Mouse (Mus musculus): ENCODE results near the gene Slc2a8. TPM values are rescaled to one million over a fixed set of nuclear protein-coding genes. Genes with fewer than 3 reads are reported as not detected.

Gene Slc2a8
- total and polyA plus RNA-seq, 2 experiments from 2014 or later: 24.6 to 26.9 TPM

- Histone ChIP-seq H3K4me2 (ENCODE audit: low read depth) (no peak overlapping the region), H3K27me3 (ENCODE audit: insufficient read depth, low read length) (no peaks in the 10 kb centered on the region), H3K9ac (no peak overlapping the region), H3K9me3 (ENCODE audit: low read length) (no peaks in the 10 kb centered on the region), H3K4me1 (ENCODE audit: insufficient read depth) (no peaks in the 10 kb centered on the region), H3K36me3 (ENCODE audit: insufficient read depth) (peaks cover 26% of the 10 kb centered on the region; the same call in 1 of the 2 replicates), H3K4me3 (ENCODE audit: low read depth, low read length) (no peak overlapping the region), H3K27ac (ENCODE audit: low read depth, low read length) (no peak overlapping the region)
- 64% methylated on average over 13 of the region's 13 CpGs for WGBS
- peak; percentile 66 for TF ChIP-seq CTCF (IDR thresholded peaks at IDR 0.05; ENCODE audit: low read depth)
- ATAC-seq (no peak), DNase-seq (no peak)
These were observed 8.4 kb upstream of the Slc2a8 start for GRCm38 (mm10) chr2:32990167-32990832.

- ATAC-seq (no peak), DNase-seq (no peak)
- 63% methylated on average over 3 of the region's 3 CpGs for WGBS
- no peak for TF ChIP-seq CTCF (IDR thresholded peaks at IDR 0.05; ENCODE audit: low read depth)
- Histone ChIP-seq H3K4me2 (ENCODE audit: low read depth) (no peak overlapping the region), H3K27ac (ENCODE audit: low read depth, low read length) (no peak overlapping the region), H3K9me3 (ENCODE audit: low read length) (no peaks in the 10 kb centered on the region), H3K9ac (no peak overlapping the region), H3K27me3 (ENCODE audit: insufficient read depth, low read length) (no peaks in the 10 kb centered on the region), H3K36me3 (ENCODE audit: insufficient read depth) (peaks cover 20% of the 10 kb centered on the region; the same call in 1 of the 2 replicates), H3K4me3 (ENCODE audit: low read depth, low read length) (no peak overlapping the region), H3K4me1 (ENCODE audit: insufficient read depth) (no peaks in the 10 kb centered on the region)
These were observed 7.5 kb upstream of the Slc2a8 start for GRCm38 (mm10) chr2:32989376-32989775.

DNA sequence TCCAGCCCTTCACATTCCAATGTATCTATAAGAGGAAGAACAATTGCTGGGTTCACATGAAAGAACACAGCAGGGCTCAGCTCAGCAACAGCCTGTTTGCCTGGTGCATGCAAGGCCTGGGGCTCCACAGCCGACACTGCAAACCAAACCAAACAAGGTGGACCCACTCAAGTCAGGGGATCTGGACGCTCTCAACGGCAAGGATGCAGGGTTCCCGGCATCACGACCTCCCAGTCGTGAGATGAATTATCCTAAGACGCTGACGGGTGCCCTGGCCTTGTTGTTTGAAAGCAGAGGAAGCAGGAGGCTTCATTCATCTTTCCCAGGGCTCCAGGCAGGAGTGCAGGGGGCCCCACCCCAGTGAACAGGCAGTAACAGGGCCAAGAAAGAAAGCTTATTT is 4.0 kb upstream of the Slc2a8 start:
- Histone ChIP-seq H3K36me3 (ENCODE audit: insufficient read depth) (peaks cover 10% of the 10 kb centered on the region; the same call in 1 of the 2 replicates), H3K27ac (ENCODE audit: low read depth, low read length) (no peak overlapping the region), H3K9me3 (ENCODE audit: low read length) (no peaks in the 10 kb centered on the region), H3K9ac (no peak overlapping the region), H3K27me3 (ENCODE audit: insufficient read depth, low read length) (no peaks in the 10 kb centered on the region), H3K4me3 (ENCODE audit: low read depth, low read length) (no peak overlapping the region), H3K4me2 (ENCODE audit: low read depth) (no peak overlapping the region), H3K4me1 (ENCODE audit: insufficient read depth) (peaks cover 2% of the 10 kb centered on the region)
- DNase-seq (no peak), ATAC-seq (no peak)
- TF ChIP-seq CTCF (IDR thresholded peaks at IDR 0.05; ENCODE audit: low read depth): no peak
- 68% methylated on average over 8 of the region's 8 CpGs for WGBS

- WGBS: 61% methylated on average over 6 of the region's 6 CpGs
These were observed 1.7 kb upstream of the Slc2a8 start for GRCm38 (mm10) chr2:32983617-32984016.

GRCm38 (mm10) chr2:32982700-32983099 is 817 bp upstream of the Slc2a8 start:
- no peak for TF ChIP-seq CTCF (IDR thresholded peaks at IDR 0.05; ENCODE audit: low read depth)
- H3K4me1 ChIP-seq (ENCODE audit: insufficient read depth): peaks cover 8% of the 10 kb centered on the region
- H3K36me3 ChIP-seq (ENCODE audit: insufficient read depth): peaks cover 4% of the 10 kb centered on the region; the same call in 1 of the 2 replicates
- H3K27me3 ChIP-seq (ENCODE audit: insufficient read depth, low read length): no peaks in the 10 kb centered on the region
- H3K4me3 ChIP-seq (ENCODE audit: low read depth, low read length): peak overlapping the region; percentile 79
- H3K9ac ChIP-seq: no peak overlapping the region
- no peak for DNase-seq
- no peak overlapping the region for H3K27ac ChIP-seq (ENCODE audit: low read depth, low read length)
- no peaks in the 10 kb centered on the region for H3K9me3 ChIP-seq (ENCODE audit: low read length)
- WGBS: 4% methylated on average over 4 of the region's 4 CpGs
- H3K4me2 ChIP-seq (ENCODE audit: low read depth): peak overlapping the region; percentile 96
- ATAC-seq: no peak

More at GRCm38 (mm10) chr2:32983617-32984016, 1.7 kb upstream of the Slc2a8 start:
- DNase-seq: no peak
- Histone ChIP-seq H3K9ac (no peak overlapping the region), H3K27me3 (ENCODE audit: insufficient read depth, low read length) (no peaks in the 10 kb centered on the region), H3K9me3 (ENCODE audit: low read length) (no peaks in the 10 kb centered on the region), H3K4me3 (ENCODE audit: low read depth, low read length) (no peak overlapping the region), H3K36me3 (ENCODE audit: insufficient read depth) (peaks cover 4% of the 10 kb centered on the region; the same call in 1 of the 2 replicates), H3K4me2 (ENCODE audit: low read depth) (no peak overlapping the region), H3K27ac (ENCODE audit: low read depth, low read length) (no peak overlapping the region), H3K4me1 (ENCODE audit: insufficient read depth) (peaks cover 8% of the 10 kb centered on the region)
- no peak for ATAC-seq
- TF ChIP-seq CTCF (IDR thresholded peaks at IDR 0.05; ENCODE audit: low read depth): no peak

- DNase-seq (no peak), ATAC-seq (peak; percentile 21)
- Histone ChIP-seq H3K4me3 (ENCODE audit: low read depth, low read length) (peak overlapping the region; percentile 79), H3K4me1 (ENCODE audit: insufficient read depth) (peaks cover 8% of the 10 kb centered on the region), H3K27ac (ENCODE audit: low read depth, low read length) (peak overlapping the region; percentile 69), H3K9me3 (ENCODE audit: low read length) (no peaks in the 10 kb centered on the region), H3K4me2 (ENCODE audit: low read depth) (peak overlapping the region; percentile 96), H3K27me3 (ENCODE audit: insufficient read depth, low read length) (no peaks in the 10 kb centered on the region), H3K9ac (peak overlapping the region; percentile 93), H3K36me3 (ENCODE audit: insufficient read depth) (0 out of 2 replicates have a peak, but pooled peaks cover under 1% of the 10 kb centered on the region)
- no peak for TF ChIP-seq CTCF (IDR thresholded peaks at IDR 0.05; ENCODE audit: low read depth)
- 3% methylated on average over 23 of the region's 23 CpGs for WGBS
These were observed 602 bp downstream of the Slc2a8 start for GRCm38 (mm10) chr2:32981281-32981680.

DNA sequence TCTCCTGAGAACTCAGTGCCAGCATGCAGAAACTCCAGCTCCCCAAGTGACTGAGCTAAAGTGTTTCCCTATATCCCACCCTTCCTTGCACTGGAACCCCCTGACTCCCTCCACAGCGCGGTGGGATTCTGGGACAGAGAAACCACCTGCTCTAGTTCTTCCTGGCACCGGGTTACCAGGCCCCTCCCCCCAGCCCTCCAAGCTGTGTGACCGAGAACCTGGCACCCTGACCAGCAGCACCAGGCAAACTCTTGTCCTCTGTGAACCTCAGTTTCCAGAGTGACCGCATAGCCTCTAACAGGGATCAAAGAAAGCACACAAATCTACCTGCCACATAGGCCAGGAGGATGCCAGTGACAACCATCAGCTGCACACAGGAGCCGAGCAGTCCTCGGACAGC is 2.2 kb downstream of the Slc2a8 start:
- TF ChIP-seq CTCF (IDR thresholded peaks at IDR 0.05; ENCODE audit: low read depth): no peak
- H3K27me3 ChIP-seq (ENCODE audit: insufficient read depth, low read length): no peaks in the 10 kb centered on the region
- H3K9me3 ChIP-seq (ENCODE audit: low read length): no peaks in the 10 kb centered on the region
- DNase-seq (no peak), ATAC-seq (no peak)
- H3K4me3 ChIP-seq (ENCODE audit: low read depth, low read length): no peak overlapping the region
- H3K9ac ChIP-seq: no peak overlapping the region
- 86% methylated on average over 7 of the region's 7 CpGs for WGBS
- H3K4me2 ChIP-seq (ENCODE audit: low read depth): no peak overlapping the region
- H3K36me3 ChIP-seq (ENCODE audit: insufficient read depth): peaks cover 13% of the 10 kb centered on the region
- H3K4me1 ChIP-seq (ENCODE audit: insufficient read depth): peaks cover 8% of the 10 kb centered on the region
- no peak overlapping the region for H3K27ac ChIP-seq (ENCODE audit: low read depth, low read length)
